Mouse (Mus musculus): ENCODE data around the gene Acod1.

GRCm38 (mm10) chr14:103034076-103034475 lies 12.7 kb upstream of the Acod1 start:
- TF ChIP-seq CTCF (IDR thresholded peaks at IDR 0.05; ENCODE audit: borderline replicate concordance, control insufficient read depth, extremely low read depth, insufficient read depth, low read length, poor library complexity) (no peak), POLR2A (IDR thresholded peaks at IDR 0.05; ENCODE audit: control insufficient read depth, extremely low read depth, insufficient read depth, low read length, poor library complexity) (no peak)
